Mouse (Mus musculus) embryonic fibroblast, embryonic 13.5 days (primary cell): Measurements from ENCODE around the gene Dpp4. TPM values are rescaled to one million over a fixed set of nuclear protein-coding genes. Genes with fewer than 3 reads are reported as not detected.

Experiments used
- H3K27ac ChIP-seq: 2 replicates; pipeline ENCODE4 v1.5.1; 2012; ENCODE audit warnings: low read length, control low read depth, inconsistent platforms; ENCODE audit not compliant: insufficient read depth
- H3K4me1 ChIP-seq: 2 replicates; pipeline ENCODE4 v1.6.1; 2011; ENCODE audit warnings: low read length; ENCODE audit not compliant: control insufficient read depth, insufficient read depth
- H3K4me3 ChIP-seq: 2 replicates; pipeline ENCODE4 v1.5.1; 2011; ENCODE audit warnings: mild to moderate bottlenecking, control low read depth, low read length; ENCODE audit not compliant: insufficient read depth
- CTCF ChIP-seq: IDR thresholded peaks from 2 replicates; pipeline ENCODE4 v1.5.1; 2011; ENCODE audit warnings: mild to moderate bottlenecking, control low read depth, low read length, moderate library complexity, borderline replicate concordance; ENCODE audit not compliant: insufficient read depth
- POLR2A ChIP-seq: IDR thresholded peaks from 2 replicates; pipeline ENCODE4 v1.6.1; 2011; ENCODE audit warnings: low read depth, mild to moderate bottlenecking, control low read depth, low read length, moderate library complexity
- polyA plus RNA-seq: library from polyadenylated mRNA; stranded (reverse); fragments of >200 nt; gene quantifications from 2 replicates; pipeline ENCODE4 v1.2.4, GENCODE M21; 2011; ENCODE audit warnings: low read depth; ENCODE audit not compliant: missing spikeins, insufficient read length

Gene Dpp4
- polyA plus RNA-seq, 1 experiment = 0.90 TPM

GRCm38 (mm10) chr2:62346771-62347170 lies 65.3 kb downstream of the Dpp4 start:
- peaks cover 7% of the 10 kb centered on the region for H3K4me1 ChIP-seq
- H3K4me3 ChIP-seq = no peak overlapping the region
- TF ChIP-seq POLR2A = no peak
- TF ChIP-seq CTCF = no peak
- no peak overlapping the region for H3K27ac ChIP-seq

- no peak overlapping the region for H3K27ac ChIP-seq
- TF ChIP-seq CTCF (no peak), POLR2A (no peak)
- H3K4me1 ChIP-seq = no peaks in the 10 kb centered on the region
- no peak overlapping the region for H3K4me3 ChIP-seq
Measured at GRCm38 (mm10) chr2:62344367-62344766, 67.7 kb downstream of the Dpp4 start.

DNA sequence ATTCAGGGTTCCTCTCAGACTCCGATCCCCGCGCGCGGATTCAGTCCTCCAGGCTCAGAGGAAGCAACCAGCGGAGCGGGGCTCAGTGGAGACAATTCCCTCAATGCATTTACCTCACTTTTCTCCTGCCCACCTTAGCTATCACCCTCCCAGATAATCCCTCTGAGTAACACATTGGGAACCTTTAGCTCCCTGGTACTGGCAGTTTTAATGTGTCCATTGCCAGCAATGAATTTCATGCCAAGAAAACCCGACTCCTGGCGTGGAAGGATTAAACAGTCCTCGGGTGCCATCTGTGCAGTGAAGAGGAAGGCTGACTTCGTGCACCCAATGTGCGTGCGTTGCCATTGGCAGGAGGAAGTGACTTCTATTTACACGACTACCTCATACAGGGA lies 70.3 kb downstream of the Dpp4 start:
- TF ChIP-seq CTCF (no peak), POLR2A (no peak)
- H3K27ac ChIP-seq = no peak overlapping the region
- H3K4me1 ChIP-seq = no peaks in the 10 kb centered on the region
- no peak overlapping the region for H3K4me3 ChIP-seq

- no peak overlapping the region for H3K4me3 ChIP-seq
- H3K27ac ChIP-seq = no peak overlapping the region
- TF ChIP-seq POLR2A = no peak
- TF ChIP-seq CTCF = no peak
- H3K4me1 ChIP-seq = no peaks in the 10 kb centered on the region
Measured at GRCm38 (mm10) chr2:62341061-62341733, 70.8 kb downstream of the Dpp4 start.

DNA sequence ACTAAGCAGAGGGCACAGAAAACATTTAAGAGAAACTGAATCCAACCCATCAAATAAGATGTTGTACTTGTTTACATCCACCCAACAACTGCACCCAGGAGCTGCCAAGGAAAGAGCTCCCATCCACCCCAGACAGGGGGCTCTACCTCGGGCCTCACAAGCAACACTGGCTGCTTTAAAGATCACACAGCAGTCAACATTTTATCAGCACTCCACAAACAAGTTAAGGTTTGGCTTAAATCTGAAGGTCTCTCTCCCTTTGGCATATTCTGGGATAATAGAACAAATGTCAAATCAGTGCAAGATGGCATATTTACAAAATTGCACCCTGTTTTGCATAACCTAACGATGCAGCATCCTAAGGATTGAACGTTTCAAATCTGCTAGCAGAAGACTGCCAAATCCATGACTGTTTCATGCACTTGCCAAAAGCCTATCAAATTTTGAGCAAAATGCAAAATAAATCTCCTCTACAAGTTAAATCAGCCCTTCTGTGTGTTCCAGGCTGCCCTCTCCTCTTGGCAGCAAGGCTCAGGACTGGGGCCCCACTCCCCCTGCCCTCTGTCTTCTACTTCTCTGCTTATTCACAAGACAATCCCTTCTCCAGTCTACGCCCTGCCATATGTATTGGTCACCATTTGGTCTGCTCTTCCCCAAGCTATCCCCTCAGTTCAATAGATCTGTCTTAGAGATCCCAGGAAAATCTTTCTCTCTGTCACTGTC lies 72.6 kb downstream of the Dpp4 start:
- Histone ChIP-seq H3K4me1 (no peaks in the 10 kb centered on the region), H3K4me3 (no peak overlapping the region), H3K27ac (no peak overlapping the region)
- no peak for TF ChIP-seq POLR2A
- no peak for TF ChIP-seq CTCF

DNA sequence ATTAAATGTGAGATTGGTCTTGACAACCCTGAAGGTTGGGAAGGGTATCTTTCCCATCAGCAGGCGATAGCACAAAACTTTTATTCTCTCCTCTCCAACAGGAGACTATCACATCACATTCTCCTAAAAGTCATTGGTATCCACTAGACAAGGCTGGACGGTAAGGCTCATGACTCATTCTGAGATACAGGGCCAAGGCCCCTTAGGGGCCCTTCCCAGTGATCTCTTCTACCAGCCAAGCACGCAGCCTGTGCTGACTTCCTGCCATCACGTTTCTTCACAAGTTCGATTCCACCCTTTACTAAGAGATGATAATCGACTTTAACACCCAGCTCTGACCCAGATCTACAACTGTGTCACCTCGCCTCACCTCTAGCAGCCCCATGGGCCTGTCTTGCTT lies 74.9 kb downstream of the Dpp4 start:
- no peak overlapping the region for H3K27ac ChIP-seq
- H3K4me3 ChIP-seq = no peak overlapping the region
- no peaks in the 10 kb centered on the region for H3K4me1 ChIP-seq
- TF ChIP-seq POLR2A (no peak), CTCF (no peak)

- Histone ChIP-seq H3K4me1 (no peaks in the 10 kb centered on the region), H3K27ac (no peak overlapping the region)
- no peak for TF ChIP-seq CTCF
- no peak for TF ChIP-seq POLR2A
Measured at GRCm38 (mm10) chr2:62334397-62335243, 77.4 kb downstream of the Dpp4 start.

DNA sequence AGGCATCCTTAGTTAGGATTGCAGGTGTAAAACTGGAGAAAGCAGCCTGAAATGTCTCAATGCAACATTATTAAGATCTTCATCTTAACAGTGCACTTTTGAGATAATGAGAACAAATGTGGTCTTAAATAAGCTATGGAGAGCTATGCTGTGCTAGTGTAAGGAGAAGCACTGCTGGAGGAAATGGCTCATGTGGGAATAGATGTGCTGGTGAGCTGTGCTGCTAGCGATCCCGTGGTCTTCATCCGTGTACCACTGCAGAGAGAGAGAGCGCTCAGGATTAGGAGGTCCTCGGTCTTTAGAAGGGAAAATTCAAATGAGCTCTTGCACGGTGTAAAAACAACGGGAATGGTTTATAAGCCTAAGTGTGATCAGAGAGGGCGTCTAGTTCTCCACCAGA lies 79.6 kb downstream of the Dpp4 start:
- Histone ChIP-seq H3K4me3 (no peak overlapping the region), H3K4me1 (no peaks in the 10 kb centered on the region), H3K27ac (no peak overlapping the region)
- TF ChIP-seq POLR2A = no peak

More at GRCm38 (mm10) chr2:62334397-62335243, 77.4 kb downstream of the Dpp4 start:
- no peak overlapping the region for H3K4me3 ChIP-seq

GRCm38 (mm10) chr2:62331913-62332312 lies 80.1 kb downstream of the Dpp4 start:
- no peak overlapping the region for H3K27ac ChIP-seq
- TF ChIP-seq CTCF = no peak
- TF ChIP-seq POLR2A = no peak

More at GRCm38 (mm10) chr2:62331913-62332312, 80.1 kb downstream of the Dpp4 start:
- H3K4me1 ChIP-seq = no peaks in the 10 kb centered on the region
- no peak overlapping the region for H3K4me3 ChIP-seq
